Comparison of ENCODE assay signal across 10 mouse cellular contexts in the genomic region with DNA sequence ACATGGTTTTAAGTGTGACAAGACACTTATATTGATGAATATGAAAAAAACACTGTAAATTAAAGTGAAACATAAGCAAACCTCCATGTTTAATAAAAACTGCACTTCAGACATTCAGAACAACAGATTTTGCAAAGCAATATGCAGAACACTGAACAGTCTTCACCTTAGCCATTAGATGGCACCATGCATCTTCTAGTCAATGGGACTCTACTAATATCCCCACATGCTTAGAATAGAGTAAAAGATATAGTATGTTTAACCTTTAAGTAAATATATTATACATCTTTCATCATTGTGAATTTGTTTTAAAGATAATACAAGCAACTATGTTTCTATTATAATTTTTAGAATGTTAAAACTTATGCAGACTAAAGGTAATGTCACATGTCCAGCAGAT. TPM values are rescaled to one million over a fixed set of nuclear protein-coding genes. Genes with fewer than 3 reads are reported as not detected.
A peak's percentile ranks its signal among the peaks of the same experiment; 100 is the strongest.
DNase-seq lines count a peak whose midpoint lies in the region; ATAC-seq and TF ChIP-seq lines count a peak whose summit lies in the region.
"Had no signal": no experiment of that assay in that cellular context is flagged by ENCODE, and none has a peak within 500 bp of the region (broad histone marks: within the 10 kb centered on the region; RNA-seq: fewer than 3 reads in every experiment).

No protein-coding gene starts in this region.

- H3K27ac ChIP-seq in forebrain, postnatal 0 days (ENCODE audit: low read depth, low read length): no peak overlapping the region
- no peak overlapping the region for H3K27ac ChIP-seq in forebrain, embryonic 15.5 days (replicated peaks)
- peak overlapping the region; percentile 36; the same call in 1 of the 2 replicates for H3K27ac ChIP-seq in lung, embryonic 14.5 days (ENCODE audit: low read depth)
- H3K27ac ChIP-seq: hindbrain, embryonic 12.5 days had no signal

- H3K4me3 ChIP-seq in forebrain, postnatal 0 days (ENCODE audit: low read depth, low read length): no peak overlapping the region
- no peak overlapping the region for H3K4me3 ChIP-seq in forebrain, embryonic 15.5 days
- H3K4me3 ChIP-seq in lung, embryonic 14.5 days (ENCODE audit: low read depth, low read length): no peak overlapping the region
- H3K4me3 ChIP-seq: hindbrain, embryonic 12.5 days had no signal

- H3K9me3 ChIP-seq in forebrain, postnatal 0 days (ENCODE audit: low read length): no peaks in the 10 kb centered on the region
- H3K9me3 ChIP-seq in forebrain, embryonic 15.5 days: no peaks in the 10 kb centered on the region
- H3K9me3 ChIP-seq in lung, embryonic 14.5 days (ENCODE audit: low read depth, low read length): no peaks in the 10 kb centered on the region
- H3K9me3 ChIP-seq: hindbrain, embryonic 12.5 days had no signal

- H3K4me2 ChIP-seq in forebrain, postnatal 0 days (ENCODE audit: low read depth): no peak overlapping the region
- H3K4me2 ChIP-seq in forebrain, embryonic 15.5 days (replicated peaks): no peak overlapping the region
- no peak overlapping the region for H3K4me2 ChIP-seq in lung, embryonic 14.5 days
- H3K4me2 ChIP-seq: hindbrain, embryonic 12.5 days had no signal

- H3K27me3 ChIP-seq in forebrain, postnatal 0 days (ENCODE audit: insufficient read depth, low read length): no peaks in the 10 kb centered on the region
- H3K27me3 ChIP-seq in forebrain, embryonic 15.5 days: no peaks in the 10 kb centered on the region
- H3K27me3 ChIP-seq in lung, embryonic 14.5 days (ENCODE audit: insufficient read depth, low read length): no peaks in the 10 kb centered on the region
- H3K27me3 ChIP-seq: hindbrain, embryonic 12.5 days had no signal

- peak; percentile 66; the same call in 1 of the 2 replicates for ATAC-seq in forebrain, postnatal 0 days
- no peak for ATAC-seq in forebrain, embryonic 15.5 days (replicated peaks)
- ATAC-seq in lung, embryonic 14.5 days (ENCODE audit: insufficient read depth): no peak
- ATAC-seq in megakaryocyte progenitor cell, adult 5-6 weeks (replicated peaks; ENCODE audit: poor library complexity): peak; percentile 63
- ATAC-seq in granulocyte monocyte progenitor cell, adult 5-6 weeks (replicated peaks; ENCODE audit: poor library complexity, severe bottlenecking): no peak

- no peaks in the 10 kb centered on the region for H3K36me3 ChIP-seq in forebrain, postnatal 0 days (ENCODE audit: insufficient read depth)
- H3K36me3 ChIP-seq in forebrain, embryonic 15.5 days: no peaks in the 10 kb centered on the region
- H3K36me3 ChIP-seq in lung, embryonic 14.5 days (ENCODE audit: insufficient read depth): no peaks in the 10 kb centered on the region
- H3K36me3 ChIP-seq: hindbrain, embryonic 12.5 days had no signal

- peak; percentile 72 for TF ChIP-seq CTCF in forebrain, postnatal 0 days (IDR thresholded peaks at IDR 0.05; ENCODE audit: low read depth)
- peak; percentile 55 for TF ChIP-seq CTCF in lung, embryonic 14.5 days (IDR thresholded peaks at IDR 0.05; ENCODE audit: low read depth)

- H3K4me1 ChIP-seq in forebrain, postnatal 0 days (ENCODE audit: insufficient read depth): no peaks in the 10 kb centered on the region
- no peaks in the 10 kb centered on the region for H3K4me1 ChIP-seq in forebrain, embryonic 15.5 days
- H3K4me1 ChIP-seq in lung, embryonic 14.5 days (ENCODE audit: insufficient read depth): no peaks in the 10 kb centered on the region
- H3K4me1 ChIP-seq: hindbrain, embryonic 12.5 days had no signal

- DNase-seq in forebrain, postnatal 0 days: peak; percentile 38
- DNase-seq in lung, embryonic 14.5 days: peak; percentile 59
- DNase-seq in lung, postnatal 25 days (ENCODE audit: low spot score): no peak
- peak; percentile 58 for DNase-seq in c-Kit-positive CD71-positive TER-119-positive erythroid progenitor cells, embryonic 14.5 days (ENCODE audit: low spot score)
- no peak for DNase-seq in yolk sac, embryonic 10.5 days (ENCODE audit: low spot score)

- no peak overlapping the region for H3K9ac ChIP-seq in forebrain, postnatal 0 days
- H3K9ac ChIP-seq in forebrain, embryonic 15.5 days (replicated peaks): no peak overlapping the region
- no peak overlapping the region for H3K9ac ChIP-seq in lung, embryonic 14.5 days
- H3K9ac ChIP-seq: hindbrain, embryonic 12.5 days had no signal

RNA-seq across cellular contexts. Expression of a gene that starts 34.7 kb away (rescaled TPM):
- 11.8 and 16.7 TPM in 2 replicates for total RNA-seq in forebrain, postnatal 0 days (2014; rRNA removed)
- polyA plus RNA-seq in forebrain, postnatal 0 days (2015; fragmentation: Nextera tagmentation; extraction: Ambion mirVana): 2.6 and 4.6 TPM in 2 replicates
- 8.5 and 8.7 TPM in 2 replicates for polyA plus RNA-seq in forebrain, embryonic 15.5 days (2015; fragmentation: Nextera tagmentation; extraction: Ambion mirVana)
- polyA plus RNA-seq in lung, embryonic 14.5 days (2014; fragmentation: Nextera tagmentation; extraction: Ambion mirVana): 1.2 and 1.4 TPM in 2 replicates
- total RNA-seq in megakaryocyte progenitor cell, adult 5-6 weeks (2015): 0.02 TPM in 1 of 2 replicates, not detected in the other
- 0.03 TPM in 1 of 2 replicates, not detected in the other for total RNA-seq in megakaryocyte progenitor cell, adult 5-6 weeks (2017)
- total RNA-seq in granulocyte monocyte progenitor cell, adult 5-6 weeks (2014; fragmentation: Nextera tagmentation): not detected in 2 replicates
- 0.21 and 0.47 TPM in 2 replicates for total RNA-seq in granulocyte monocyte progenitor cell, adult 5-6 weeks (2017)
- total RNA-seq: megakaryocyte, adult 5-6 weeks had no signal

Comparison
In these comparisons a context has a peak if more than half of its experiments do, and no peak if none do; other contexts are left out.
1. ATAC-seq: peak in forebrain, postnatal 0 days (single experiment) and megakaryocyte progenitor cell, adult 5-6 weeks (single experiment); none in forebrain, embryonic 15.5 days (single experiment), lung, embryonic 14.5 days (single experiment) and granulocyte monocyte progenitor cell, adult 5-6 weeks (single experiment).
2. DNase-seq: peak in forebrain, postnatal 0 days (single experiment), lung, embryonic 14.5 days (single experiment) and c-Kit-positive CD71-positive TER-119-positive erythroid progenitor cells, embryonic 14.5 days (single experiment); none in lung, postnatal 25 days (single experiment) and yolk sac, embryonic 10.5 days (single experiment).